Mouse (Mus musculus): Measurements from ENCODE around the gene Plekhd1. TPM values are rescaled to one million over a fixed set of nuclear protein-coding genes. Genes with fewer than 3 reads are reported as not detected.

Gene Plekhd1
- polyA plus RNA-seq, 1 experiment = 2.3 TPM

DNA sequence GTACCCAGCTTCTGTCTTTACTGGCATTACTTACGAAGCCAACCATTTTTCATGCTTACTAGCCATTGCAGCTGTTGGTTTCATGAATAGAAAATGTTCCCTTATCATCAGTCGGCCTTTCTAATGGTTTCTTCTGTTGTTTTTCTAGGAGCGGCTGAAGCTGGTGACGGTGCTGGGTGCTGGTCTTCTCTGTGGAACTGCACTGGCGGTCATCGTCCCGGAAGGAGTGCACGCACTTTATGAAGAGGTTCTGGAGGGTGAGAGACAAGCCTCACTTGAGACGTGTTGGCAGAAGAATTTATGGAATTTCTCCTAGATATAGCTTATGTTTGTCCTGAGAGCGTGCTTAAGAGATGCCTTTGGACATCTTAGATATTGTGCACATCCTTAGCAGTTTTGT, 30.1 kb upstream of the Plekhd1 start:
- no peak overlapping the region for H3K27ac ChIP-seq (ENCODE audit: insufficient read depth, low read length)
- H3K4me1 ChIP-seq (ENCODE audit: control insufficient read depth, insufficient read depth, low read length) = no peaks in the 10 kb centered on the region
- H3K4me3 ChIP-seq (ENCODE audit: insufficient read depth, low read length) = no peak overlapping the region
- no peak for TF ChIP-seq POLR2A (IDR thresholded peaks at IDR 0.05; ENCODE audit: extremely low read depth, insufficient read depth, low read length)
- TF ChIP-seq CTCF (IDR thresholded peaks at IDR 0.05; ENCODE audit: extremely low read depth, insufficient read depth, low read length) = no peak

GRCm38 (mm10) chr12:80663935-80664334, 28.5 kb upstream of the Plekhd1 start:
- Histone ChIP-seq H3K27ac (ENCODE audit: insufficient read depth, low read length) (no peak overlapping the region), H3K4me3 (ENCODE audit: insufficient read depth, low read length) (no peak overlapping the region), H3K4me1 (ENCODE audit: control insufficient read depth, insufficient read depth, low read length) (no peaks in the 10 kb centered on the region)
- no peak for TF ChIP-seq CTCF (IDR thresholded peaks at IDR 0.05; ENCODE audit: extremely low read depth, insufficient read depth, low read length)
- no peak for TF ChIP-seq POLR2A (IDR thresholded peaks at IDR 0.05; ENCODE audit: extremely low read depth, insufficient read depth, low read length)

- Histone ChIP-seq H3K4me3 (ENCODE audit: insufficient read depth, low read length) (no peak overlapping the region), H3K4me1 (ENCODE audit: control insufficient read depth, insufficient read depth, low read length) (no peaks in the 10 kb centered on the region), H3K27ac (ENCODE audit: insufficient read depth, low read length) (no peak overlapping the region)
- TF ChIP-seq CTCF (IDR thresholded peaks at IDR 0.05; ENCODE audit: extremely low read depth, insufficient read depth, low read length) (no peak), POLR2A (IDR thresholded peaks at IDR 0.05; ENCODE audit: extremely low read depth, insufficient read depth, low read length) (no peak)
Observed at GRCm38 (mm10) chr12:80668391-80668790, 24.0 kb upstream of the Plekhd1 start.

DNA sequence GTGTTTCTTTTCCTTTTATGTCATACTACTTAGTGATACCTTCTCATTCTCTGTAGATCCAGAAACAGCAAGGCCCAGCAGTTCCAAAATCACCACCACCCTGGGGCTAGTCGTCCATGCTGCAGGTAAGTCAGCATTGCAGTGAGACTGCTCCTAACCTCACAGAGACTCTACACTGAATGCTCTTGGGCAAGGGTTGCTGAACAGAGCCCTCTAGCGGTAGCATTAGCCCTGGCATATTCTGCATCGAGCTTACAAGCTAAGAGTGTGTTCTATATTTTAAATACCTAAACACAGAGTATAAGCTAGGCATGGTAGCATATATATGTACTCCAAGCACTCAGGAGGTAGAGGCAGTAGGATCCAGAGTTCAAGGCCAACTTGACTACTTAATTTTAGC, 19.2 kb upstream of the Plekhd1 start:
- Histone ChIP-seq H3K27ac (ENCODE audit: insufficient read depth, low read length) (no peak overlapping the region), H3K4me1 (ENCODE audit: control insufficient read depth, insufficient read depth, low read length) (no peaks in the 10 kb centered on the region), H3K4me3 (ENCODE audit: insufficient read depth, low read length) (no peak overlapping the region)
- TF ChIP-seq POLR2A (IDR thresholded peaks at IDR 0.05; ENCODE audit: extremely low read depth, insufficient read depth, low read length) (no peak), CTCF (IDR thresholded peaks at IDR 0.05; ENCODE audit: extremely low read depth, insufficient read depth, low read length) (peak; percentile 78)

DNA sequence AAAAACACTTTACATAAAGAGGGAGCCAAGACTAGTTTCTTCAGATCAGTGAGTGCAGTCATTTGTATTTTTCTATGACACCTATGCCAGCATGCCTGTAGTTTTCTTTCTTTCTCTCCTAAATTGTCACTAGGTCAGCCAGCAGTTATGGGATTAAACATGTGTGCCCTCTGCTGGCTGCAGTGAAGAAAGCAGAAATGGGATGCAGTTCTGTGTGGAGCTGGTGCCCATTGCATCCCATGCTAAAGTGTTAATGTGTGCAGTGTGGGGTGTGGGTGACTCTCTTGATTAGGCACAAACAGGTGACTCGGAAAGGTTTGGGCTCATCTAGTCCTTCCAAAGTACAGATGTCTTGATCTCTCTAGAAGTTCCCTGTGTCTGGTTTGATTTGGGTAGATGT, 11.1 kb upstream of the Plekhd1 start:
- peak; percentile 69 for TF ChIP-seq CTCF (IDR thresholded peaks at IDR 0.05; ENCODE audit: extremely low read depth, insufficient read depth, low read length)
- TF ChIP-seq POLR2A (IDR thresholded peaks at IDR 0.05; ENCODE audit: extremely low read depth, insufficient read depth, low read length) = no peak
- H3K4me1 ChIP-seq (ENCODE audit: control insufficient read depth, insufficient read depth, low read length) = no peaks in the 10 kb centered on the region
- no peak overlapping the region for H3K27ac ChIP-seq (ENCODE audit: insufficient read depth, low read length)
- no peak overlapping the region for H3K4me3 ChIP-seq (ENCODE audit: insufficient read depth, low read length)

- TF ChIP-seq CTCF (IDR thresholded peaks at IDR 0.05; ENCODE audit: extremely low read depth, insufficient read depth, low read length) (no peak), POLR2A (IDR thresholded peaks at IDR 0.05; ENCODE audit: extremely low read depth, insufficient read depth, low read length) (no peak)
- Histone ChIP-seq H3K4me3 (ENCODE audit: insufficient read depth, low read length) (no peak overlapping the region), H3K4me1 (ENCODE audit: control insufficient read depth, insufficient read depth, low read length) (no peaks in the 10 kb centered on the region), H3K27ac (ENCODE audit: insufficient read depth, low read length) (no peak overlapping the region)
Observed at GRCm38 (mm10) chr12:80683554-80683953, 8.8 kb upstream of the Plekhd1 start.

DNA sequence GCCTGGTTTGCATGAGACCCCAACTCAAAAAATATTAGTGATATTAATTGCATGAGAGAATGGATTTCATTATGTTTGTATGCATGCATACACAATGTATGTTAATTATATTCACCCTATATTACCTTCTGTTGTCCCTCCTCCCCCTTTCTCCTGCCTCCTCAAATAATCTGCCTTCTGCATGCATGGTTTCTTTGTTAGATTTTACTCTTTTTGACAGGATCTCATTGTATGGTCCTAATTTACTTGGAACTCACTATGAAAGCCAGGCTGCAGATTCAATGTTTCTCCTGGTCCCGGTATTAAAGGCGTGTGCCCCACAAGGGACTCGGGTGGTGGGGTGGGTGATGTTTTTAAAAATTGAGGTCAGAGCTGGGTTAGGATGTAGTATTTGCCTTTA, 8.1 kb upstream of the Plekhd1 start:
- no peak for TF ChIP-seq POLR2A (IDR thresholded peaks at IDR 0.05; ENCODE audit: extremely low read depth, insufficient read depth, low read length)
- TF ChIP-seq CTCF (IDR thresholded peaks at IDR 0.05; ENCODE audit: extremely low read depth, insufficient read depth, low read length) = no peak
- Histone ChIP-seq H3K4me1 (ENCODE audit: control insufficient read depth, insufficient read depth, low read length) (no peaks in the 10 kb centered on the region), H3K4me3 (ENCODE audit: insufficient read depth, low read length) (no peak overlapping the region), H3K27ac (ENCODE audit: insufficient read depth, low read length) (no peak overlapping the region)

GRCm38 (mm10) chr12:80687788-80688211, 4.6 kb upstream of the Plekhd1 start:
- no peak overlapping the region for H3K4me3 ChIP-seq (ENCODE audit: insufficient read depth, low read length)
- H3K27ac ChIP-seq (ENCODE audit: insufficient read depth, low read length) = no peak overlapping the region
- H3K4me1 ChIP-seq (ENCODE audit: control insufficient read depth, insufficient read depth, low read length) = no peaks in the 10 kb centered on the region
- TF ChIP-seq POLR2A (IDR thresholded peaks at IDR 0.05; ENCODE audit: extremely low read depth, insufficient read depth, low read length) (no peak), CTCF (IDR thresholded peaks at IDR 0.05; ENCODE audit: extremely low read depth, insufficient read depth, low read length) (no peak)

DNA sequence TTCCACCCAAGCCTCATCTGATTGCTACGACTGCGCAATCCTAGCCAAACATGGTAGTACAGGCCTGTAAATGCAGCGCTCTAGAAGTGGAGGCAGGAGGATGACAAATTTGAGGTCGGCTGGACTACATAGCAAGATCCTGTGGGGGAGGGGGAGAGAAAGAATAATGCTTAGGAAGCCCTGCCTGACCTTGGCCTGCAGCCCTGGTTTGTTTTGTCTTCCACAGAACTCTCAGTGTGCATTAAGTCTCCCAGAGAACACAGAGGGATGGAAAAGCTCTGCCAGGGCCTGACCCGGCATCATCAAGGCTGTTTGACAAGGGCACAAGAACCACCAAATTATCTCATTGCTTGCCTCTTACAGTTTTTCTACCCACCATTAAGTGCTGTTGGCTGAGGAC, 2.7 kb upstream of the Plekhd1 start:
- TF ChIP-seq POLR2A (IDR thresholded peaks at IDR 0.05; ENCODE audit: extremely low read depth, insufficient read depth, low read length) (no peak), CTCF (IDR thresholded peaks at IDR 0.05; ENCODE audit: extremely low read depth, insufficient read depth, low read length) (no peak)
- Histone ChIP-seq H3K4me3 (ENCODE audit: insufficient read depth, low read length) (no peak overlapping the region), H3K27ac (ENCODE audit: insufficient read depth, low read length) (no peak overlapping the region), H3K4me1 (ENCODE audit: control insufficient read depth, insufficient read depth, low read length) (no peaks in the 10 kb centered on the region)

- H3K4me3 ChIP-seq (ENCODE audit: insufficient read depth, low read length) = no peak overlapping the region
Observed at GRCm38 (mm10) chr12:80691671-80692091, 710 bp upstream of the Plekhd1 start.

More at GRCm38 (mm10) chr12:80691671-80692091, 710 bp upstream of the Plekhd1 start:
- no peaks in the 10 kb centered on the region for H3K4me1 ChIP-seq (ENCODE audit: control insufficient read depth, insufficient read depth, low read length)
- H3K27ac ChIP-seq (ENCODE audit: insufficient read depth, low read length) = no peak overlapping the region
- no peak for TF ChIP-seq POLR2A (IDR thresholded peaks at IDR 0.05; ENCODE audit: extremely low read depth, insufficient read depth, low read length)
- TF ChIP-seq CTCF (IDR thresholded peaks at IDR 0.05; ENCODE audit: extremely low read depth, insufficient read depth, low read length) = no peak

Measured in cortical plate, adult 2 months (tissue).